Mouse (Mus musculus): ENCODE results near the gene Exoc1.

Exoc1 gene

DNA sequence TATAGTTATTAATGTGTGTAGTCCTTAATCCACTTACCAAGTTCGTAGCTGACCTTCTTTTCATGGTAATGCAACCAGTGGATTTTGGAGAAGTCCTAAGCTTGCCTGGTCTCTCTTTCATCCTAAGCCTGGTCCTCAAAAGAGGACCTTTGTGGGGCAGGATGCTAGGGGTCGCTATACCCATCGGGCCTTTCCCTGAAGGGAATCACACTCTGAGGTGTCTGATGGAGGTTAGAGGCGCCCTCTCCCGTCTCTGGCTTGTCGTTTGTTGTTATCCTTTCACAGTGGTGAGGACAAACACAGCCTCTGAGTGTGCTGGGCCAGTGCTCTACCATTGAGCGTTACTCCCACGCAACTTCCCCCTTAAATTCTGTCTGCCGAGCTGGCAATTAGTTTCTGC, 62.8 kb downstream of the Exoc1 start:
- in situ Hi-C loops (cut with MboI; ENCODE audit: low sequenced_read_pairs): loop anchor here (25.0 kb wide), 1 partner anchor 245 kb away; no protein-coding TSS in a partner anchor

DNA sequence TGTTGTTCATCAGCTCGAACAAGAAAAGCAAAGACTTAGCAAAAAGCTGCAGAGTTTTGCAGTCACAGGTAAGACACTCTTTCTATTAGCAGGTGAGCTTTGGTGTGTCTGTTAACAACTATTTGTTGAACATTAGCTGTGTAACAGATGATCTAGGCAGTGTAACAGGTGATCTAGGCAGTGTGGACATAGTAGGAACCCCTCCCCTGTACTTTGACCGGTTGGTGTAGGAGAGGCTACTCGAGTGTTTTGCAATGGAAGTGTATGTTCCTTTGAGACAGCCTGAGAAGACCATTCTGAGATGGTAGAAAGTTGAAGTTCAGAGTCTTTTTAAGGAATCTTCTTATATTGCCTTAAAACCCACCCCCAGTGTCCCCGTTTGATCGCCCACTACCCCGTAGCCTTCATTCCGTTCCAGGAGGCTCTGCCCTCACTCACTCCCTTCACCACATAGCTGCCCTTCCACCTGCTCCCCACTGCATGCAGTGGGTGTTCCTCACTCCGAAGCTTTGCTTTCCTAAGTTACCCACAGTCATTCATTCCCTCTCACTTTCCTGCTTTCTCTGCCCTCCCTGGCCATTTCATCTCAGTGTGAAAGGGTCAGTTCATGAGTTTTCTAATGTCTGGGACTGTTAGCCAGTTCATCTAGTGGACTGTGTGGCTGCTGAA, 80.7 kb downstream of the Exoc1 start:
- in situ Hi-C loops (cut with MboI; ENCODE audit: low sequenced_read_pairs): no loop called here

DNA sequence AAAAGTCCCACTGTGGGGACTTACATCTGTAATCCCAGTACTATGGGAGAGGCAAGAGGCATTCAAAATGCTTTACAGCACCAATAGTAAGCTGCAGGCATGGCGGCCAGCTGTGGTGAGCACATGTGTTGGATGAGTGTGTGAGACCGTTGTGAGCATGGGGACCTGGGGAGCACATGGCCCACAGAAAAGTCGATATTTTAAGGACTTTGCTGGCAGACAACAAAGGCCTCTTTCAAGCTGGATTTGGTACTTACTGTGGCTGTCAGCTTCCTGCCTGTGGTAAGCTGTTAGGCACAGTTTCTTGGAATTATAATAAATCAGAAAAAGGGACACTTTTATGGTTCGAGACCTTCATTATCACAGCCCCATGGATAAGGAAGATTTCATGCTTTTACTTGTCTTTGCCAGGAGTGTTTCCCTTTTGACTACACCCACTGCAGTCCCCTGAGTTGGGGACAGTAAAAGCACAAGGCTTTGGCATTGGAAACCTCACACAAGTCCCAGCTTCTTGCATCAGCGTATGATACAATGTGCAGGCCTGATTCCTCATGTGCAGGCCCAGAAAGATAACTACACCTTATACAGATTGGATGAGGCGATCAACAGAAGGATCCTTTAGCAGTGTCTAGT, 83.9 kb downstream of the Exoc1 start:
- in situ Hi-C loops (cut with MboI; ENCODE audit: low sequenced_read_pairs): no loop called here

DNA sequence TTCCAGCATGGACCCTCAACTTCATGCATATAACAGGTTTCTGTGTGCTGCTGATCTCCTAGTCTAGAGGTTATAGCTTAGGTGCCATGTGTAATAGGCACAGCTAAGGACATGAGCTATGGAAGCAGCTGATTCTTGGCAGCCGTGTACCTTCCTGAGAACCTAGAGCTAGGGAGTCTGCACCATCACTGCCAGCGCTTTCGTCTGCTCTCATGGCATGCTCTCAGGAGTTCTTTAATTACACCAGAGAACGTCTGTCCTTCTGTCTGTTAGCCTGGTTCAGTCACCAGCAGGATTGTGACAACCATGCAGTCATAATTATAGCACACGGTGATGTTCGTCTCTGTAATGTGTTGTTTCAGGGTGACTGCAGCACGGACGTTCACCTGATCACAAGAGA, 86.2 kb downstream of the Exoc1 start:
- in situ Hi-C loops (cut with MboI; ENCODE audit: low sequenced_read_pairs): no loop called here

DNA sequence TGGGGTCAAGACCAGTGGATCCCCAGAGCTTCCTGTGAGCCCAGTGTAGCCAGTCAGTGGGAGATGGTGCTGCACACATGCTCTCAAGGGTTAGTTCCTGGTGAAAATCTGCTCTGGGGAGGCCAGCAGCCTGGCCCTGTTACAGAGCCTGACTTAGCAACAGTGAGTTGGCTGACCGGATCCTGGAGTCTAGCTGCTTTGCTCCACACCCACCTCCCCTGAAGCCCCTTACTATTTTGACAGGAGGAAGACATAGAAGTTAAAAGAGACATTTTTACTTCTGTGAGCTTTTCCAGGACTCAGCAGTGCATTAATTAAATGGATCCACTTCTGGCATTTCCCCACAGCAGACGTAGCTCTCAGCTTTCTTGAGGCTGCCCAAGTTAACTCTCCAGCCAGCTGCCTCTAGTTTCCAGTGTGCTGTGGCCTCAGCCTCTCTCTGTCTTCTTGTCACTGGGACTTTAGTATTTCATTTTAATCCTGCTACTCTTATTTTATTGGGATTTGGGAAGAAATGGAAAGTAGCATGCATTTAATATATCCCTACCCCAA, 87.2 kb downstream of the Exoc1 start:
- in situ Hi-C loops (cut with MboI; ENCODE audit: low sequenced_read_pairs): no loop called here

DNA sequence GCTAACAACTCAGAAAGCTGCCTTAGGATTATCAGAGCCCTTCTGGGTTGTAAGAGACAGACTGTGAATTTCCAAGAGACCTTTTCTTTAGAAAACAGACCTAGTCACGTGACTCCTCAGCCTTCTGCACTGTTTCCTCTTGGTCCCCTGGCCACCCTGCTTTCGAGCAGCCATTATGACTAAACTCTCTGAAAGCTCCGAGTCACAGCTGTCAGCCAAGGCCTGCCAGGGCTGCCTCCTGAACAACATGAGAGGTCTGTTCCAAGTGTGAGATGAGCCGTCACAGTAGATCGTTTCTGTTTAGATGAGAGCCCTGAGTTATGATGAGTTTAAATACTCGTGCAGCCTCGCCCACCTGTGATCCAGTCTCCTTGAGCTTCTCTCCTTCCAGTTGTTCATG, 89.6 kb downstream of the Exoc1 start:
- in situ Hi-C loops (cut with MboI; ENCODE audit: low sequenced_read_pairs): no loop called here

Measured in CH12F3 (cell line).